Mouse (Mus musculus) hindbrain, embryonic 14.5 days (tissue): ENCODE data around the gene Zyx. TPM values are rescaled to one million over a fixed set of nuclear protein-coding genes. Genes with fewer than 3 reads are reported as not detected.

Source experiments
- ATAC-seq: fragments of 200-750 bp; cut with Nextera tagmentation; 2 replicates; pipeline ENCODE4 v1.8.0; 2017; ENCODE audit warnings: moderate number of reproducible peaks, mild to moderate bottlenecking, moderate TSS enrichment, moderate library complexity; ENCODE audit not compliant: low FRiP score
- DNase-seq: peaks from one replicate; pipeline ENCODE4 v3.0.0-alpha.2; 2015; ENCODE audit warnings: low spot score
- H3K27ac ChIP-seq: fragments of 300-500 bp; sonication (generic); 2 replicates; pipeline ENCODE4 v1.5.1; 2014; ENCODE audit warnings: mild to moderate bottlenecking, moderate library complexity
- H3K27me3 ChIP-seq: fragments of 300-500 bp; sonication (generic); 2 replicates; pipeline ENCODE4 v1.6.1; 2014; ENCODE audit warnings: mild to moderate bottlenecking, low read length, mixed read lengths; ENCODE audit not compliant: control insufficient read depth, insufficient read depth
- H3K36me3 ChIP-seq: fragments of 300-500 bp; sonication (generic); replicated peaks from 2 replicates; pipeline ENCODE4 v1.6.1; 2014; ENCODE audit not compliant: control insufficient read depth, insufficient read depth
- H3K4me1 ChIP-seq: fragments of 300-500 bp; sonication (generic); replicated peaks from 2 replicates; pipeline ENCODE4 v1.6.1; 2014; ENCODE audit warnings: antibody characterized with exemption, low read length, mixed read lengths; ENCODE audit not compliant: control insufficient read depth, insufficient read depth
- H3K4me2 ChIP-seq: fragments of 300-500 bp; sonication (generic); replicated peaks from 2 replicates; pipeline ENCODE4 v1.6.1; 2014; ENCODE audit warnings: mild to moderate bottlenecking, moderate library complexity
- H3K4me3 ChIP-seq: fragments of 300-500 bp; sonication (generic); replicated peaks from 2 replicates; pipeline ENCODE4 v1.5.1; 2014; ENCODE audit warnings: mild to moderate bottlenecking, low read length
- H3K9ac ChIP-seq: fragments of 300-500 bp; sonication (generic); 2 replicates; pipeline ENCODE4 v1.6.1; 2014
- H3K9me3 ChIP-seq: fragments of 300-500 bp; sonication (generic); 2 replicates; pipeline ENCODE4 v1.6.1; 2016; ENCODE audit warnings: low read length; ENCODE audit not compliant: control insufficient read depth
- WGBS: fragments of 180-500 bp; shearing (Covaris S2); extraction: QIAGEN DNeasy Blood & Tissue Kit; methylation state at CpG from one replicate; pipeline ENCODE4 v1.1.7; 2014; 5-methylcytosine and 5-hydroxymethylcytosine counted together
- polyA plus RNA-seq: library from polyadenylated mRNA; unstranded; fragments of >200 nt; fragmentation: Nextera tagmentation; extraction: Ambion mirVana; gene quantifications from 2 replicates; pipeline ENCODE4 v1.2.1, GENCODE M21; 2014

The Zyx gene
- polyA plus RNA-seq, 1 experiment from 2014 or later, result 56.6 TPM

- Histone ChIP-seq H3K27ac (no peak overlapping the region), H3K36me3 (peaks cover 37% of the 10 kb centered on the region), H3K27me3 (no peaks in the 10 kb centered on the region), H3K4me3 (no peak overlapping the region), H3K9ac (no peak overlapping the region), H3K4me1 (no peaks in the 10 kb centered on the region), H3K4me2 (no peak overlapping the region), H3K9me3 (no peaks in the 10 kb centered on the region)
- WGBS, result 97% methylated on average over 13 of the region's 13 CpGs
- ATAC-seq, result no peak
- no peak for DNase-seq
These were observed 11.8 kb downstream of the Zyx start for GRCm38 (mm10) chr6:42361041-42361895.

DNA sequence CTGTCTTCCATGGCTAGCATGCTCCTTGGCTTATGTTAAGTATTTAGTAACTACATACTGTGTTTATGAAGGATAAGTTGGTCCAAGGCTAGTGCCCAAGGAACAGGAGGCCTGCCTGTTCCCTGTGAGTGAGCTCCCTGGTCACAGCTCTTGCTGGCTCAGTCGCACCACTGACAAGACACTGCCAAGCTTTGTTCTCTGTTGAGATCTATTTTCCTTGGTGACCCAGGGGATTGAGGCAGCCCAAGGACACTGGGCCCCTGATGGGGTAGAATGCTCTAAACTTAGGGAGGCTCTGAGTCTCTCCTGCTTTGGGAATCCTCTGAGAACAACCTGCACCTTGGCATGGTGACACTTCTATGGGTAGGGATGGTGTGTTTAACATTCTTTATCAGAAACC, 12.6 kb downstream of the Zyx start:
- peaks cover 29% of the 10 kb centered on the region for H3K36me3 ChIP-seq
- H3K9ac ChIP-seq, result no peak overlapping the region
- no peak overlapping the region for H3K4me2 ChIP-seq
- ATAC-seq, result no peak
- H3K9me3 ChIP-seq, result no peaks in the 10 kb centered on the region
- H3K4me1 ChIP-seq, result no peaks in the 10 kb centered on the region
- DNase-seq, result no peak
- 59% methylated on average over 1 of the region's 1 CpGs for WGBS
- H3K27me3 ChIP-seq, result no peaks in the 10 kb centered on the region
- H3K4me3 ChIP-seq, result no peak overlapping the region
- H3K27ac ChIP-seq, result no peak overlapping the region

GRCm38 (mm10) chr6:42362497-42362896, 13.1 kb downstream of the Zyx start:
- no peaks in the 10 kb centered on the region for H3K9me3 ChIP-seq
- DNase-seq (no peak), ATAC-seq (no peak)
- H3K36me3 ChIP-seq, result peaks cover 24% of the 10 kb centered on the region
- no peaks in the 10 kb centered on the region for H3K4me1 ChIP-seq
- H3K27me3 ChIP-seq, result no peaks in the 10 kb centered on the region
- no peak overlapping the region for H3K9ac ChIP-seq
- H3K4me3 ChIP-seq, result no peak overlapping the region
- no peak overlapping the region for H3K27ac ChIP-seq
- 85% methylated on average over 1 of the region's 1 CpGs for WGBS
- no peak overlapping the region for H3K4me2 ChIP-seq

DNA sequence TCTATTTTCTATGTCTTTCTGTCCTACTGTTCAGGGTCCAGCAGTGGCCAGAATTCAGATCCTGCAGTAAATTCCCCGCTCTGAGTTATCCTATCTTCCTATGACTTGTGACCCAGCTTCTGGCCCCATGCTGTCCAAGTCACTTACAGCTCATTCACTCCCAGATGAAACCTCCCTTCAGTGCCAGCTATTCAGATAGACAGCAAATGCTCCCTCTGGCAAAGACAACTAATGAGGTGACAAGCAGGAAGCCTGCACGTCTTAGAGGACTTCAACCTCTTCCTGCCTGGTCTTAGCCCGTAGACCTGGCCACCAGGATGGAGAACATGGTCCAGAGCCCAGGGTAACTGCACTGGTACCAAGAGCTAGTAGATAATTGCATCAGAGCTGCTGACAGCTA, 13.5 kb downstream of the Zyx start:
- no peak for ATAC-seq
- H3K4me3 ChIP-seq, result no peak overlapping the region
- WGBS, result 60% methylated on average over 3 of the region's 3 CpGs

DNA sequence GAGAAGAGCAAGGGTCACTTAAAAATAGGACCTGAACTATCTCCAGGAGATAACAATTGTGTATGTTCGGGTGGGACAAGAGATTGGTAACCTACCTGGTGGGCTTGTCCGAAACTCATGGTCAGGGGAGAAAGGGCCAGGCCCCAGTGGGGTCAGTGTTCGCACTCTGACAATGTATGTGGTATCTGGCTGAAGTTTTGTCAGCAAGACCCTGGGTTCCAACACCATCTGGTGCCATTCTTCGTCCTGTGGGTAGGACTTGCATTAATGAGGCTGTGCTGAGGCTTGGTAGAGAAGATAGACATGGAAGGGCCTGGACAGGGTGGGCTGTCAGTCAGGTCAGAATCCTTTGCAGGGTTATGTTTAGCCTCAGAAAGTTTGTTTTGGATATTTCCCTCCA, 14.6 kb downstream of the Zyx start:
- 86% methylated on average over 4 of the region's 4 CpGs for WGBS
- no peak for ATAC-seq
- no peaks in the 10 kb centered on the region for H3K27me3 ChIP-seq
- no peaks in the 10 kb centered on the region for H3K9me3 ChIP-seq
- H3K4me3 ChIP-seq, result no peak overlapping the region
- H3K4me1 ChIP-seq, result no peaks in the 10 kb centered on the region
- peaks cover 9% of the 10 kb centered on the region for H3K36me3 ChIP-seq
- H3K4me2 ChIP-seq, result no peak overlapping the region
- no peak overlapping the region for H3K9ac ChIP-seq
- no peak overlapping the region for H3K27ac ChIP-seq
- no peak for DNase-seq

More for the DNA sequence above, 13.5 kb downstream of the Zyx start:
- H3K9ac ChIP-seq, result no peak overlapping the region
- H3K4me2 ChIP-seq, result no peak overlapping the region
- no peak overlapping the region for H3K27ac ChIP-seq
- DNase-seq, result no peak
- H3K9me3 ChIP-seq, result no peaks in the 10 kb centered on the region
- no peaks in the 10 kb centered on the region for H3K4me1 ChIP-seq
- H3K27me3 ChIP-seq, result no peaks in the 10 kb centered on the region
- H3K36me3 ChIP-seq, result peaks cover 20% of the 10 kb centered on the region

GRCm38 (mm10) chr6:42364607-42365006, 15.2 kb downstream of the Zyx start:
- Histone ChIP-seq H3K9ac (no peak overlapping the region), H3K36me3 (peaks cover 4% of the 10 kb centered on the region; the same call in 1 of the 2 replicates), H3K4me2 (no peak overlapping the region), H3K27ac (no peak overlapping the region), H3K4me3 (no peak overlapping the region), H3K9me3 (no peaks in the 10 kb centered on the region), H3K27me3 (no peaks in the 10 kb centered on the region), H3K4me1 (no peaks in the 10 kb centered on the region)
- DNase-seq (no peak), ATAC-seq (no peak)
- 91% methylated on average over 15 of the region's 15 CpGs for WGBS

- H3K9me3 ChIP-seq, result no peaks in the 10 kb centered on the region
- 94% methylated on average over 6 of the region's 6 CpGs for WGBS
- no peak overlapping the region for H3K9ac ChIP-seq
- no peak for DNase-seq
- H3K4me2 ChIP-seq, result no peak overlapping the region
- H3K36me3 ChIP-seq, result peaks cover 3% of the 10 kb centered on the region; the same call in 1 of the 2 replicates
- H3K27ac ChIP-seq, result no peak overlapping the region
- H3K27me3 ChIP-seq, result no peaks in the 10 kb centered on the region
- H3K4me1 ChIP-seq, result no peaks in the 10 kb centered on the region
- H3K4me3 ChIP-seq, result no peak overlapping the region
- ATAC-seq, result no peak
These were observed 15.8 kb downstream of the Zyx start for GRCm38 (mm10) chr6:42365215-42365614.

DNA sequence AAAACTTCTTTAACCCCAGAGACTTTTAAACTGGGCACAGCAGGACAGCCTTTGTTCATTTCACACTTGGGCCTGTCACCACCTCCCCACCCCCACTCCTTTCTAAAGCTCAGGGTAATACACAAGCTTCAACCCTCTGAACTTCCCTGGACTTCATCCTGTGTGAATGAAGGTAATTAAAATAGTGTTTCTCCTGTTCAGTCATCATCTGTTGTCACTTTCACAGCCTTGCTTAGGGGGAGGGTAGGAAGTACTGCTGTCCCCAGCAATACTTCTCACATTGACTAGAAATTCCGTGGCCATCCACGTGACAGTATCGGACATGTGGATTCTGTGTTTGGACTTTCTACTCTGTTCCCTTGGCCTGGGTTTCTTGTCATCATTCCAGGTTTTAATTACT, 20.4 kb downstream of the Zyx start:
- Histone ChIP-seq H3K9me3 (no peaks in the 10 kb centered on the region), H3K9ac (no peak overlapping the region), H3K27ac (no peak overlapping the region), H3K36me3 (no peaks in the 10 kb centered on the region), H3K4me2 (no peak overlapping the region), H3K27me3 (peaks cover 5% of the 10 kb centered on the region; the same call in 1 of the 2 replicates), H3K4me3 (no peak overlapping the region), H3K4me1 (peaks cover 8% of the 10 kb centered on the region)
- WGBS, result 3% methylated on average over 3 of the region's 3 CpGs
- ATAC-seq, result no peak
- DNase-seq, result no peak

GRCm38 (mm10) chr6:42370630-42371363, 21.4 kb downstream of the Zyx start:
- no peak for ATAC-seq
- WGBS, result 47% methylated on average over 4 of the region's 4 CpGs
- no peak overlapping the region for H3K27ac ChIP-seq
- no peak overlapping the region for H3K4me2 ChIP-seq
- H3K4me1 ChIP-seq, result peaks cover 8% of the 10 kb centered on the region
- no peak overlapping the region for H3K9ac ChIP-seq
- DNase-seq, result no peak
- H3K9me3 ChIP-seq, result no peaks in the 10 kb centered on the region
- H3K36me3 ChIP-seq, result no peaks in the 10 kb centered on the region
- peaks cover 5% of the 10 kb centered on the region; the same call in 1 of the 2 replicates for H3K27me3 ChIP-seq
- no peak overlapping the region for H3K4me3 ChIP-seq
